Mouse (Mus musculus): ENCODE data around the gene Coq5. TPM values are rescaled to one million over a fixed set of nuclear protein-coding genes. Genes with fewer than 3 reads are reported as not detected.

Coq5 gene
- polyA plus RNA-seq, 1 experiment from 2014 or later: 19.6 TPM

- DNase-seq: peak; percentile 48
These were observed 46.9 kb downstream of the Coq5 start for GRCm38 (mm10) chr5:115326256-115326831.

GRCm38 (mm10) chr5:115326875-115327609 is 47.6 kb downstream of the Coq5 start, which contains the start of gene Srsf9:
Gene Srsf9, plus strand, starts transcription at chr5:115327177.
- 1% methylated on average over 77 of the region's 97 CpGs for WGBS (ENCODE audit: insufficient replicate concordance)
- Histone ChIP-seq H3K9ac (replicated peaks) (peak within 1 kb of the TSS; percentile 82), H3K4me1 (ENCODE audit: insufficient read depth) (peaks cover 8% of the 10 kb centered on the region), H3K27ac (ENCODE audit: low read depth) (peak within 1 kb of the TSS; percentile 61), H3K4me2 (ENCODE audit: low read depth, low read length) (peak within 1 kb of the TSS; percentile 90), H3K27me3 (ENCODE audit: insufficient read depth, low read length) (no peaks in the 10 kb centered on the region), H3K36me3 (replicated peaks; ENCODE audit: insufficient read depth, low read length) (peaks cover 11% of the 10 kb centered on the region), H3K9me3 (ENCODE audit: low read length) (no peaks in the 10 kb centered on the region), H3K4me3 (ENCODE audit: low read depth, low read length) (peak within 1 kb of the TSS; percentile 85)
- peak; percentile 93 for ATAC-seq
- TF ChIP-seq CTCF (IDR thresholded peaks at IDR 0.05; ENCODE audit: low read depth): no peak
- no peak for TF ChIP-seq EP300 (IDR thresholded peaks at IDR 0.05; ENCODE audit: low read depth)
- DNase-seq: peak; percentile 97

More at GRCm38 (mm10) chr5:115326256-115326831, 46.9 kb downstream of the Coq5 start:
- Histone ChIP-seq H3K9ac (replicated peaks) (peak overlapping the region; percentile 82), H3K9me3 (ENCODE audit: low read length) (no peaks in the 10 kb centered on the region), H3K4me3 (ENCODE audit: low read depth, low read length) (peak overlapping the region; percentile 85), H3K27ac (ENCODE audit: low read depth) (peak overlapping the region; percentile 61), H3K36me3 (replicated peaks; ENCODE audit: insufficient read depth, low read length) (peaks cover 4% of the 10 kb centered on the region), H3K4me2 (ENCODE audit: low read depth, low read length) (peak overlapping the region; percentile 90), H3K27me3 (ENCODE audit: insufficient read depth, low read length) (no peaks in the 10 kb centered on the region), H3K4me1 (ENCODE audit: insufficient read depth) (peaks cover 8% of the 10 kb centered on the region)
- TF ChIP-seq EP300 (IDR thresholded peaks at IDR 0.05; ENCODE audit: low read depth): no peak
- 0 out of 2 replicates have a peak, but pooled peaks have one; percentile 4 for TF ChIP-seq CTCF (IDR thresholded peaks at IDR 0.05; ENCODE audit: low read depth)
- ATAC-seq: peak; percentile 40
- 15% methylated on average over 11 of the region's 11 CpGs for WGBS (ENCODE audit: insufficient replicate concordance)

GRCm38 (mm10) chr5:115327610-115328548 is 48.4 kb downstream of the Coq5 start:
- TF ChIP-seq EP300 (IDR thresholded peaks at IDR 0.05; ENCODE audit: low read depth) (no peak), CTCF (IDR thresholded peaks at IDR 0.05; ENCODE audit: low read depth) (no peak)
- Histone ChIP-seq H3K27ac (ENCODE audit: low read depth) (peak overlapping the region; percentile 61), H3K4me2 (ENCODE audit: low read depth, low read length) (peak overlapping the region; percentile 90), H3K4me1 (ENCODE audit: insufficient read depth) (peaks cover 8% of the 10 kb centered on the region), H3K27me3 (ENCODE audit: insufficient read depth, low read length) (no peaks in the 10 kb centered on the region), H3K9ac (replicated peaks) (peak overlapping the region; percentile 82), H3K9me3 (ENCODE audit: low read length) (no peaks in the 10 kb centered on the region), H3K36me3 (replicated peaks; ENCODE audit: insufficient read depth, low read length) (peaks cover 20% of the 10 kb centered on the region), H3K4me3 (ENCODE audit: low read depth, low read length) (peak overlapping the region; percentile 85)
- WGBS (ENCODE audit: insufficient replicate concordance): under 1% methylated on average over 55 of the region's 55 CpGs
- ATAC-seq (no peak), DNase-seq (peak; percentile 60)

GRCm38 (mm10) chr5:115330955-115331354 is 51.5 kb downstream of the Coq5 start:
- Histone ChIP-seq H3K9me3 (ENCODE audit: low read length) (no peaks in the 10 kb centered on the region), H3K9ac (replicated peaks) (no peak overlapping the region), H3K27ac (ENCODE audit: low read depth) (no peak overlapping the region), H3K4me2 (ENCODE audit: low read depth, low read length) (no peak overlapping the region), H3K27me3 (ENCODE audit: insufficient read depth, low read length) (no peaks in the 10 kb centered on the region), H3K4me3 (ENCODE audit: low read depth, low read length) (no peak overlapping the region), H3K4me1 (ENCODE audit: insufficient read depth) (peaks cover 16% of the 10 kb centered on the region), H3K36me3 (replicated peaks; ENCODE audit: insufficient read depth, low read length) (peaks cover 49% of the 10 kb centered on the region)
- WGBS (ENCODE audit: insufficient replicate concordance): 89% methylated on average over 9 of the region's 9 CpGs
- no peak for DNase-seq
- no peak for ATAC-seq
- no peak for TF ChIP-seq CTCF (IDR thresholded peaks at IDR 0.05; ENCODE audit: low read depth)
- TF ChIP-seq EP300 (IDR thresholded peaks at IDR 0.05; ENCODE audit: low read depth): no peak

GRCm38 (mm10) chr5:115333626-115334025 is 54.2 kb downstream of the Coq5 start:
- TF ChIP-seq CTCF (IDR thresholded peaks at IDR 0.05; ENCODE audit: low read depth) (no peak), EP300 (IDR thresholded peaks at IDR 0.05; ENCODE audit: low read depth) (peak; percentile 85)
- Histone ChIP-seq H3K4me3 (ENCODE audit: low read depth, low read length) (no peak overlapping the region), H3K4me1 (ENCODE audit: insufficient read depth) (peaks cover 11% of the 10 kb centered on the region), H3K27me3 (ENCODE audit: insufficient read depth, low read length) (no peaks in the 10 kb centered on the region), H3K9ac (replicated peaks) (no peak overlapping the region), H3K4me2 (ENCODE audit: low read depth, low read length) (peak overlapping the region; percentile 52), H3K27ac (ENCODE audit: low read depth) (peak overlapping the region; percentile 31), H3K9me3 (ENCODE audit: low read length) (no peaks in the 10 kb centered on the region), H3K36me3 (replicated peaks; ENCODE audit: insufficient read depth, low read length) (peaks cover 54% of the 10 kb centered on the region)
- DNase-seq (no peak), ATAC-seq (peak; percentile 88)
- WGBS (ENCODE audit: insufficient replicate concordance): 30% methylated on average over 3 of the region's 3 CpGs

Measured in liver, postnatal 0 days (tissue).